Mouse (Mus musculus): ENCODE measurements around the gene Ccdc54. TPM values are rescaled to one million over a fixed set of nuclear protein-coding genes. Genes with fewer than 3 reads are reported as not detected.

The Ccdc54 gene
- polyA plus RNA-seq, 1 experiment from 2014 or later, result not detected

DNA sequence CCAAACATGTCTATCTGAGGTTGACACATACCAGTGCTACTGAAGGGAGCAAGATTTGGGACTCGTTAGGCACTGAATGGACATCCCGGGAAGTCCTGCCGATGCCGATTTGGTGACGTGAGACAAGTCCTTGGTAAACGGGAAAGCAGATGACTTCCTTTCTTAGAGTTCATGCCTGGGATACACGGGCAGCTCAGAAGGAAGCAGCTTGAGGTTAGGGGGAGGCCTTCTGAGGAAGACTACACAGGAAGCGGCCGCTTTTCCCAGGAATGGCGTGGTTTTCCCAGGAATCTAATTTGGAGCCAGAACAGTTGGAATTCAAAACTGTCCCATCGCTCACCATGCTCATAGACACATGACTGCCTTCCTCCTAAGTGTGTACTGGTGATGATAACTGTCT is 2.4 kb upstream of the Ccdc54 start:
- H3K27ac ChIP-seq, result no peak overlapping the region
- no peaks in the 10 kb centered on the region for H3K4me1 ChIP-seq (replicated peaks)
- no peak overlapping the region for H3K9ac ChIP-seq
- no peaks in the 10 kb centered on the region for H3K27me3 ChIP-seq
- H3K4me2 ChIP-seq, result no peak overlapping the region
- ATAC-seq (ENCODE audit: low read depth) (no peak), DNase-seq (no peak)
- 45% methylated on average over 11 of the region's 11 CpGs for WGBS (ENCODE audit: insufficient replicate concordance)
- H3K4me3 ChIP-seq (replicated peaks), result no peak overlapping the region
- H3K9me3 ChIP-seq (replicated peaks), result no peaks in the 10 kb centered on the region
- no peaks in the 10 kb centered on the region for H3K36me3 ChIP-seq

DNA sequence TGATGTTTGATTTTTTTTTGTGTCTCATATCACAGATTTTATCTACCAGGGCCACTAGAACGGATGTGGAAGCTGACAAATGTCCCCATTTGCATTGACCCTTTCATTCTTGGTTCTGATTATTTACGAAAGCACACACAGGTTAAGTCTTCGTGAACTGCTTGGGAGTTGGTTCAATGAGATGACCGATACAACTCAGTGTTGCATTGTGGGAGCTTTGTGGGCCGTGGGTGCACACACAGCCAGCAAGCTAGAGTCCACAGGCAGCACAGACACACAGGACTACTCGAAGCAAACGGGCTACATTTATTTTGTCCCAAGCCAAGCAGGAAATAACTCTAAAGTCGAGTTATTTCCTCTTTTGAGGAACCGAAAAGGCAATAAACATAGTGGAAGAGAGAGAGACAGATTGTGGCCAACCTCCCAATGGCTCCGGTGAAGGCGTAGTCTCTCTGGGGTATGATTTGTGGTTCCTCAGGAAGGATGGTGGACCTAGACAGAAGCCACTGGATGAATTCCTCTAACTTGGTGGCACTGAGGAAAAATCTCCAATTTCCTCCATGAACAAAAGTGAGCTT is 1.3 kb downstream of the Ccdc54 start:
- Histone ChIP-seq H3K4me2 (no peak overlapping the region), H3K4me1 (replicated peaks) (no peaks in the 10 kb centered on the region), H3K9me3 (replicated peaks) (no peaks in the 10 kb centered on the region), H3K27ac (no peak overlapping the region), H3K9ac (no peak overlapping the region), H3K27me3 (no peaks in the 10 kb centered on the region), H3K4me3 (replicated peaks) (no peak overlapping the region), H3K36me3 (no peaks in the 10 kb centered on the region)
- WGBS (ENCODE audit: insufficient replicate concordance), result 28% methylated on average over 11 of the region's 11 CpGs
- ATAC-seq (ENCODE audit: low read depth) (no peak), DNase-seq (no peak)

DNA sequence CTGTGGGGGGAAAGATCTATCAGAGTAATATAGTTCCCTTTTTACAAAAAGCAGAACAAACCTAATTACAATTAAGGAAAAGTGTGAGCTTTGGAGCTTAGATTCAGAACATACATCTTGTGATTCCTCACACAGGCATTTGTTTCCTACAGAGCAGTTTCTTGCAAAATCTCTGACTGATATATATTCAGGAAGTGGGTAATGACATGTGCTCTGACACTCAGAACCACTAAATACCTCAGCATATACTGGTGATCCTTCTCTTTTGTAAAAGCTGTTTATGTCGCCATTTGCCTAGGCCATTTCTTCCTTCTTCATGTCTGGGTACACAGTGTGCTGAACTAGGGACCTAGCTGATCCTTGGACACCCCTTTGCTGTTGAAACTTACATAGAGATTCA is 2.8 kb downstream of the Ccdc54 start:
- no peak for ATAC-seq (ENCODE audit: low read depth)
- no peaks in the 10 kb centered on the region for H3K27me3 ChIP-seq
- H3K4me1 ChIP-seq (replicated peaks), result no peaks in the 10 kb centered on the region
- H3K36me3 ChIP-seq, result no peaks in the 10 kb centered on the region
- no peak overlapping the region for H3K27ac ChIP-seq
- H3K4me3 ChIP-seq (replicated peaks), result no peak overlapping the region
- WGBS (ENCODE audit: insufficient replicate concordance), result 14% methylated on average over 1 of the region's 1 CpGs
- H3K9me3 ChIP-seq (replicated peaks), result no peaks in the 10 kb centered on the region
- DNase-seq, result no peak
- no peak overlapping the region for H3K4me2 ChIP-seq
- H3K9ac ChIP-seq, result no peak overlapping the region

- no peak for DNase-seq
- no peak for ATAC-seq (ENCODE audit: low read depth)
- Histone ChIP-seq H3K27me3 (no peaks in the 10 kb centered on the region), H3K9me3 (replicated peaks) (no peaks in the 10 kb centered on the region), H3K36me3 (no peaks in the 10 kb centered on the region), H3K4me1 (replicated peaks) (no peaks in the 10 kb centered on the region), H3K27ac (no peak overlapping the region), H3K9ac (no peak overlapping the region), H3K4me2 (no peak overlapping the region), H3K4me3 (replicated peaks) (no peak overlapping the region)
- WGBS (ENCODE audit: insufficient replicate concordance), result 68% methylated on average over 7 of the region's 7 CpGs
Observed at GRCm38 (mm10) chr16:50587139-50587538, 3.8 kb downstream of the Ccdc54 start.

GRCm38 (mm10) chr16:50578361-50578760 is 12.6 kb downstream of the Ccdc54 start:
- Histone ChIP-seq H3K4me2 (no peak overlapping the region), H3K9me3 (replicated peaks) (no peaks in the 10 kb centered on the region), H3K9ac (no peak overlapping the region), H3K4me1 (replicated peaks) (no peaks in the 10 kb centered on the region), H3K4me3 (replicated peaks) (no peak overlapping the region), H3K27me3 (no peaks in the 10 kb centered on the region), H3K36me3 (no peaks in the 10 kb centered on the region), H3K27ac (no peak overlapping the region)
- 48% methylated on average over 6 of the region's 6 CpGs for WGBS (ENCODE audit: insufficient replicate concordance)
- ATAC-seq (ENCODE audit: low read depth) (no peak), DNase-seq (no peak)

GRCm38 (mm10) chr16:50572557-50572956 is 18.4 kb downstream of the Ccdc54 start:
- DNase-seq (no peak), ATAC-seq (ENCODE audit: low read depth) (no peak)
- Histone ChIP-seq H3K36me3 (no peaks in the 10 kb centered on the region), H3K27me3 (no peaks in the 10 kb centered on the region), H3K4me2 (no peak overlapping the region), H3K9ac (no peak overlapping the region), H3K27ac (no peak overlapping the region), H3K4me3 (replicated peaks) (no peak overlapping the region), H3K9me3 (replicated peaks) (no peaks in the 10 kb centered on the region), H3K4me1 (replicated peaks) (no peaks in the 10 kb centered on the region)
- WGBS (ENCODE audit: insufficient replicate concordance), result 73% methylated on average over 13 of the region's 13 CpGs

GRCm38 (mm10) chr16:50559163-50559771 is 31.7 kb downstream of the Ccdc54 start:
- Histone ChIP-seq H3K27ac (no peak overlapping the region), H3K9me3 (replicated peaks) (no peaks in the 10 kb centered on the region), H3K36me3 (no peaks in the 10 kb centered on the region), H3K27me3 (no peaks in the 10 kb centered on the region), H3K9ac (no peak overlapping the region), H3K4me1 (replicated peaks) (no peaks in the 10 kb centered on the region), H3K4me2 (no peak overlapping the region), H3K4me3 (replicated peaks) (no peak overlapping the region)
- DNase-seq (no peak), ATAC-seq (ENCODE audit: low read depth) (no peak)
- WGBS (ENCODE audit: insufficient replicate concordance), result 54% methylated on average over 6 of the region's 6 CpGs

GRCm38 (mm10) chr16:50553828-50554227 is 37.1 kb downstream of the Ccdc54 start:
- Histone ChIP-seq H3K36me3 (no peaks in the 10 kb centered on the region), H3K27ac (no peak overlapping the region), H3K4me1 (replicated peaks) (no peaks in the 10 kb centered on the region), H3K4me2 (no peak overlapping the region), H3K27me3 (no peaks in the 10 kb centered on the region), H3K4me3 (replicated peaks) (no peak overlapping the region), H3K9ac (no peak overlapping the region), H3K9me3 (replicated peaks) (no peaks in the 10 kb centered on the region)
- DNase-seq (no peak), ATAC-seq (ENCODE audit: low read depth) (no peak)
- WGBS (ENCODE audit: insufficient replicate concordance), result 59% methylated on average over 2 of the region's 2 CpGs

DNA sequence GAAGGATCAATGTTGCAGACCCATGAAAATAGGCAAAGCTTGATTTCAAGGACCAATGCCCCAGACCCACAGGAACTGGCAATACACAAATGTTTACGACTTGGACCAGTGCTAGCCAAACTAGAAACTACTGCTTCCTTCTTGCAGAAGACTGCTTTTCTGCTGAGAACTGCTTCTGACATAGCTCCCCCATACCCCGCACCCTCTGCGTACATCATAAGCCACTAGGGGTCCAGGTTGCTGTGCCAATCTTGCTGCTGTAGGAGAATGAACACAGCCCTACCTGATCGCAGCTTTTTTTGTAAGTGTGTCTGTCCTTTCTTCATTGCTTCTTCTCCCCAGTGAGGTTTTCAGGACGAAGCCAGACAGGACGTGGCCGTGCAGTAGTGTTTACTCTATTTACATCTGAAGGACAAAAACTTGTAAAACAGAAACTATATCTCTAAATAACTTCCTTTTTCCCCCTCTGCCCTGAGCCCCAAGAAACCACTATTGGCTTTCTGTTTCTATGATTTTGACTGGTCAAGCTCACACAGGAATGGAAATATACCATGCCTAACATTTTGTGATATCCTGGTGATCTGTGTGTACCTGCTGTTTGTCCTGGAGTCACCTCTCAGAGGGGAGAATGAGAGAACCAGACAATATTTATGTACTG is 39.0 kb downstream of the Ccdc54 start:
- ATAC-seq (ENCODE audit: low read depth), result no peak
- H3K4me3 ChIP-seq (replicated peaks), result no peak overlapping the region
- no peak overlapping the region for H3K27ac ChIP-seq
- H3K27me3 ChIP-seq, result no peaks in the 10 kb centered on the region
- H3K4me2 ChIP-seq, result no peak overlapping the region
- H3K9me3 ChIP-seq (replicated peaks), result no peaks in the 10 kb centered on the region
- no peak overlapping the region for H3K9ac ChIP-seq
- DNase-seq, result no peak
- H3K36me3 ChIP-seq, result no peaks in the 10 kb centered on the region
- no peaks in the 10 kb centered on the region for H3K4me1 ChIP-seq (replicated peaks)
- 53% methylated on average over 7 of the region's 7 CpGs for WGBS (ENCODE audit: insufficient replicate concordance)

DNA sequence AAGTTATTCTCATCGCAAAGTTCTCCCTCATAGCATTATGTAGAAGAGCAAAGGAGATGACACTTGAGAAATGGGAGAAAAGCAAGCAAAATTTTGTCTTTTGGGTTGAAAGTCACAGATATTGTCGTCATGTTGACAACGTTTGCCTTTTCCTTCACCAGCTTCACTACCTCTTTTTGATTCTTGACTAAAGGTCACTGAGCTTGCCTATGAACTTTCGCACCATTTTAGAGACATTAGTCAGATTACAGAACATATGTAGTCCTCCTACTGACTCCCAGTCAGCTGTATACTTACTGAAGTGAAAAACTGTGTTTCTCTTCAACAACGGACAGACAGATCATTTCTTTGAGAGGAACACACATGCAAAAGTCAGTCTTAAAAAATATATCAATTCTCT is 40.0 kb downstream of the Ccdc54 start:
- DNase-seq, result no peak
- Histone ChIP-seq H3K27me3 (no peaks in the 10 kb centered on the region), H3K27ac (no peak overlapping the region), H3K4me1 (replicated peaks) (no peaks in the 10 kb centered on the region), H3K4me2 (no peak overlapping the region), H3K9ac (no peak overlapping the region), H3K4me3 (replicated peaks) (no peak overlapping the region), H3K36me3 (no peaks in the 10 kb centered on the region), H3K9me3 (replicated peaks) (no peaks in the 10 kb centered on the region)
- WGBS (ENCODE audit: insufficient replicate concordance), result 74% methylated on average over 5 of the region's 5 CpGs
- ATAC-seq (ENCODE audit: low read depth), result no peak

DNA sequence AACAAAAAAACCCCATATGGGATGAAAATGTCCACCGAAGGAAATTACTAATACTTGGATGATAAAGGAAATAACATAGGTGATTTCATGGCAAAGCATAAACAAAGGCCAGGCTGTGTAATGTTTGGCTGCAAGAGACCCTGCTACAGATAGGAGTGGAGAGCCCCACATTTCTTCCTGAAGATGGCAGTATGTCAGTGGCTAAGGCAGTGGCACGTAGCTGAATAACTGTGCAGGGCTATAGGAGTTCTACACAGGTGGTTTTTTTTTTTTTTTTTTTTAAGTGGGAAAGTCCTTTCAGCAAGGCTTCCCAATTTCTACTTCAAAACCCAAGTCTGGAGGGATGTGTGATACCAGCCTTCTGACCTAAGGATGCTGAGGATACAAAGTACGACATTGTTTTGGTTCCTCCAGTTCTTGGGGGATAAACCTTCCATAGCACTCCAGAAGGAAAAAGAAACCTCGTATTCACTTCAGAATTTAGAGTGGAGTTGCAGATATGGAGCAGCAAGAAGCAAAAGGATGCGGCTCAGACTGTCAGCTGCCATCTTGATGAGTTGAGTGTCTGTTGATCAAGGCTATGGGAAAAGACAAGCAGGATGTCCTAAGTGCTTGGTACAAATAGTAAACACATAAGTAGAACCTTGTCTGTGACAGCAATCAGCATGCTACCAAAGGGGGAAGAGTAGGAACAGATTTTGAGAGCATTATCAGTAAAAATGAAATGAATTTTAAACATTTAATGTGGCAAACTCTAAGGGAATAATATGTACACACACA is 48.2 kb downstream of the Ccdc54 start:
- ATAC-seq (ENCODE audit: low read depth) (no peak), DNase-seq (no peak)
- 47% methylated on average over 5 of the region's 5 CpGs for WGBS (ENCODE audit: insufficient replicate concordance)
- H3K27ac ChIP-seq, result no peak overlapping the region
- H3K4me2 ChIP-seq, result no peak overlapping the region
- no peak overlapping the region for H3K4me3 ChIP-seq (replicated peaks)
- no peak overlapping the region for H3K9ac ChIP-seq
- no peaks in the 10 kb centered on the region for H3K36me3 ChIP-seq
- no peaks in the 10 kb centered on the region for H3K9me3 ChIP-seq (replicated peaks)
- H3K4me1 ChIP-seq (replicated peaks), result no peaks in the 10 kb centered on the region
- H3K27me3 ChIP-seq, result no peaks in the 10 kb centered on the region

All from liver, embryonic 13.5 days (tissue).